Mouse (Mus musculus) bone marrow, adult 2 months (tissue): ENCODE results near the gene Dtl. TPM values are rescaled to one million over a fixed set of nuclear protein-coding genes. Genes with fewer than 3 reads are reported as not detected.
"Not testable (repeated sequence)": the region's sequence is repeated elsewhere in the genome, so short reads cannot be mapped to it uniquely, and the experiment has no call there.

Source experiments
- H3K27ac ChIP-seq: fragments of 200-500 bp; 2 replicates; pipeline ENCODE4 v1.5.1; 2012; ENCODE audit warnings: low read depth, mild to moderate bottlenecking, control low read depth, inconsistent platforms, low read length; ENCODE audit not compliant: control insufficient read depth, poor library complexity, insufficient read depth
- H3K4me1 ChIP-seq: fragments of 200-500 bp; 2 replicates; pipeline ENCODE4 v1.6.1; 2011; ENCODE audit warnings: low read length; ENCODE audit not compliant: control insufficient read depth, insufficient read depth
- H3K4me3 ChIP-seq: fragments of 200-500 bp; replicated peaks from 2 replicates; pipeline ENCODE3; 2011; ENCODE audit warnings: mild to moderate bottlenecking, low read depth, low read length, control low read depth; ENCODE audit not compliant: control insufficient read depth
- CTCF ChIP-seq: fragments of 200-500 bp; IDR thresholded peaks from 2 replicates; pipeline ENCODE4 v1.5.1; 2011; ENCODE audit warnings: low read length, control low read depth; ENCODE audit not compliant: control insufficient read depth, insufficient read depth
- POLR2A ChIP-seq: fragments of 200-500 bp; IDR thresholded peaks from 2 replicates; pipeline ENCODE4 v1.6.1; 2011; ENCODE audit warnings: low read depth, mild to moderate bottlenecking, control low read depth, low read length, borderline replicate concordance; ENCODE audit not compliant: control insufficient read depth
- WGBS: fragments of 180-500 bp; shearing (Covaris S2); methylation state at CpG from one replicate; pipeline ENCODE4 v1.1.7; 2018; 5-methylcytosine and 5-hydroxymethylcytosine counted together
- polyA plus RNA-seq: library from polyadenylated mRNA; stranded (reverse); fragments of >200 nt; gene quantifications from 2 replicates; pipeline ENCODE4 v1.2.4, GENCODE M21; 2011; ENCODE audit warnings: low replicate concordance; ENCODE audit not compliant: missing spikeins, insufficient read depth, insufficient read length

Dtl gene
- polyA plus RNA-seq, 1 experiment, result 23.5 TPM

DNA sequence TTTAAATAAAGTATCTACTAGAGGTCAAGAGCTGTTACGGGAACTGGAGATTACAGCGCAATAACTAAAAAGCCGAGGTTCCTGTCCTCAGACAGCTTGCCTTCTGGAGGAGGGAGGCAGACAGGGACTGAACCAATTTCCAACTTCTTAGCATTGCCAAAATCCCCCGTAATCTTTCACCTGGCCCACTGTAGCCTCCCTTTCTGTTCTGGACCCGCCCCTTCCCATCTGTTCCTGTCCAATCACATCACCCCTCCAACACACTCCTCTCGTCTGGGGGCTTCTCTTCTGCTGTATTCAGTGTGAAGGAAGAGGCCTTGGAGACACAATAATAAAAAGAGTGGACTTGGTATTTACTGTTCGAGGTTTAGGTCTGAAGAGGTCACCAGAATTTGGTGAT lies 55.1 kb downstream of the Dtl start:
- Histone ChIP-seq H3K4me3 (no peak overlapping the region), H3K4me1 (peaks cover 2% of the 10 kb centered on the region; the same call in 1 of the 2 replicates), H3K27ac (no peak overlapping the region)
- WGBS, result 63% methylated on average over 7 of the region's 7 CpGs
- TF ChIP-seq CTCF (no peak), POLR2A (no peak)

DNA sequence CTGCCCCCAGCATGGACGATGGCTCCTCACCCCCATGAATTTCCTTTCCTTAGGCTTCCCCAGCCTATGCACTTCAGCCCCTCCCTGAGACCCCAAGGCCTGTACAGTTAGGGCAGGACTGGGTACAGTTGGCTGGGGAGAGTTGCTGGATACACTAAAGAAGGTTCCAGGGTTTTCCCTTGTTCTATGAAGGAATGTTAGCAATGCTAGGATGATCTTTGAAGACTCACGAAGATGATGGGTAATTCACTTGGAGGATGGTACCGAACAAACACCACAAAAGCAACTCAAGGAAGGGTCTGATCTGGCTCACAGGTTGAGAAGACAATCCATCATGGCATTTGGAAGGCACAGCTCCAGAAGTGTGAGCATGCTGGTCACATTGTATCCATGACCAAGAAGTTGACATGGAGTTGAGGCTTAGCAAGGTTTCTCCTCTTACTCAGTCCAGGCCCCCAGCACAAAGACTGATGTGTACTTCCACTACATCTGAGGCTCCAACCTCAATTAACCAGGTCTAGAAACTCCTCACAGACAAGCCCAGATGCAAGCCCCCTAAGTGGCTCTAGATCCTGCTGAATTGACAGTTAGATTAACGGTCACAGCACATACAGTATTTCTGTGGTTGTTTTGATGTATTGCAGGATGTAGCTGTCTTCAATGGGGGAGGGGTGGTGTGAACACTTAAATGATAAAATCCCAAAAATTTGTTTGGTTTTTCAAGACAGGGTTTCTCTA lies 55.8 kb downstream of the Dtl start:
- Histone ChIP-seq H3K4me3 (no peak overlapping the region), H3K4me1 (peaks cover 2% of the 10 kb centered on the region; the same call in 1 of the 2 replicates), H3K27ac (no peak overlapping the region; the same call in 1 of the 2 replicates)
- WGBS, result 62% methylated on average over 4 of the region's 4 CpGs
- TF ChIP-seq POLR2A (no peak), CTCF (no peak)

DNA sequence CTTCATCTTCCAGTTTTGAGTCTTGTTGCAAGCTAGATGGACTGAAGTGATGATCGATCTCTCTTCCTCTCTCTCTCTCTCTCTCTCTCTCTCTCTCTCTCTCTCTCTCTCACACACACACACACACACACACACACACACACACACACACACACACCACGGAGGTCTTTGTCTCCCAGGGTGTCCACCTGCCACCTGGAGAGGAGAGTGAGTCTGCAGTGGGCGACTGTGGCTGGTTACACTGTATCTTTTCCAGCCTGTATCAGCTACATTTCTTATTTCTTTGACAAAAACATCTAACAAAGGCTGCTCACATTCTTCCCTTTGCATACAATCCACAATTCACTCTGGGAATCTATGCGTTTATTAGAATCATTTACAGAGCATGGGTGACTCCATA lies 56.4 kb downstream of the Dtl start:
- no peak overlapping the region for H3K4me3 ChIP-seq
- TF ChIP-seq CTCF (no peak), POLR2A (no peak)

DNA sequence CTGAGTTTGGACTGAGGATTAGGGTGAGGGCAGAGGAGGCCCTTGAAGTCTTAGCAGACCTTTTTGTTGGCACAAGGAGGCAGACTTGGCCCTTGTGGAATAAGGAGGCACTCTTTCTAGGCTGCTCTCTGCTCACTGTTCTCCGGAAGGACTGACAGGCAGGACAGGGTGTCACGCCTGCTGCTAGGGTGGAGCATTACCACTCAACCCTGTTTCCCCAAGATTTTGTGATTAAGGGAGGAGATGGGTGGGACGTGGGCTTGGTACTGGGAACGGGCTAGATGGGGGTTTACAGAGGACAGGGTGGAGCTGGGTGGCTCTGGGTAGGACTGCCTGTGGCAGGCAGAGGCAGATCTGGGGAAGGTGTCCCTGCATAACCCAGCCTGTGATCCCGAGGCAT lies 57.4 kb downstream of the Dtl start:
- no peak overlapping the region for H3K4me3 ChIP-seq
- TF ChIP-seq POLR2A (no peak), CTCF (no peak)
- peaks cover 2% of the 10 kb centered on the region; the same call in 1 of the 2 replicates for H3K4me1 ChIP-seq
- WGBS, result 50% methylated on average over 5 of the region's 5 CpGs
- H3K27ac ChIP-seq, result no peak overlapping the region

More for the DNA sequence above, 56.4 kb downstream of the Dtl start:
- no peak overlapping the region for H3K27ac ChIP-seq
- peaks cover 2% of the 10 kb centered on the region; the same call in 1 of the 2 replicates for H3K4me1 ChIP-seq
- WGBS, result 78% methylated on average over 4 of the region's 4 CpGs

DNA sequence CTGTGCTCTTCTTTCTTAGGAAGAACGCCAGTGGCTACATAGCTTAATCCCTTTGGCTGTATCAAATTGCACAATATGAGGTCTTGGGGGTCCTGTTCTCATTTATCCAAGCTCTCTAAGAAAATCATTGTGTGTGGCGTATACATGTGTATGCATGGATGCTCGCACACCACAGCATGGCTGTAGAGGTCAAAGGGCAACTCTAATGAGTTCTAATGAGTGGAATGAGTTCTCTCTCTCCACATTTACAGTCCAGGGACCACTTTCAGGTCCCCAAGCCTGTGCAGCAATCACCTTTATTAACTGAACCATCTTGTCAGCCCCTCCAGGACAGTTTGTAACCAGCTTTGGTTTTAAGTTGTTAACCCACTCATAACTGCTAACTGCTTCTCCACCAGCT lies 58.3 kb downstream of the Dtl start:
- Histone ChIP-seq H3K27ac (no peak overlapping the region), H3K4me3 (no peak overlapping the region), H3K4me1 (peaks cover 2% of the 10 kb centered on the region; the same call in 1 of the 2 replicates)
- TF ChIP-seq POLR2A (no peak), CTCF (no peak)
- 84% methylated on average over 3 of the region's 3 CpGs for WGBS

DNA sequence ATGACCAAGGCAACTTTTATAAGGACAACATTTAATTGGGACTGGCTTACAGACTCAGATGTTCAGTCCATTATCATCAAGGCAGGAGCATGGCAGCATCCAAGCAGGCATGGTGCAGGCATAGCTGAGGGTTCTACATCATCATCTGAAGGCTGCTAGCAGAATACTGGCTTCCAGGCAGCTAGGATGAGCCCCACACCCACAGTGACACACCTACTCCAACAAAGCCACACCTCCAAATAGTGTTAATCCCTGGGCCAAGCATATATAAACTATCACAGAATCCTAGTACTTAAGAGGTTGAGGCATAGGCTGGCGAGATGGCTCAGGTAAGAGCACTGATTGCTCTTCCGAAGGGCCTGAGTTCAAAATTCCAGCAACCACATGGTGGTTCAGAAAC lies 59.0 kb downstream of the Dtl start:
- not testable (repeated sequence) for H3K27ac ChIP-seq, H3K4me3 ChIP-seq, H3K4me1 ChIP-seq
- 82% methylated on average over 2 of the region's 2 CpGs for WGBS

DNA sequence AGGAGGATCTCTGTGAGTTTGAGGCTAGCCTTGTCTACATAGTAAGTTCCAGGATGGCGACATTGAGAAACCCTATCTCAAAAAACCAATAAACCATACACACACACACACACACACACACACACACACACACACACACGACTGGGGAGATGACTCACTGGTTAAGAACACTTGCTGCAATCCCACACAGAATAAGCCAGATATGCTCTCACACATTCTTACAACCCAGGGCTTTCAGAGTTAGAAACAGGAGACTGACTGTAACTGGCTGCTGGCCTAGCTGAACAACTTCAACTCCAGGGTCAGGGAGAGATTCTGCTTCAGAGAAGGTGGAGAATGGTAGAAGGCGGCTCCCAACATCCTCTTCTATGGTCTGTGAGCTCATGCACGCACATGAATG lies 62.1 kb downstream of the Dtl start:
- Histone ChIP-seq H3K4me3 (no peak overlapping the region), H3K4me1 (no peaks in the 10 kb centered on the region), H3K27ac (no peak overlapping the region)
- 81% methylated on average over 4 of the region's 4 CpGs for WGBS
- TF ChIP-seq CTCF (no peak), POLR2A (no peak)

DNA sequence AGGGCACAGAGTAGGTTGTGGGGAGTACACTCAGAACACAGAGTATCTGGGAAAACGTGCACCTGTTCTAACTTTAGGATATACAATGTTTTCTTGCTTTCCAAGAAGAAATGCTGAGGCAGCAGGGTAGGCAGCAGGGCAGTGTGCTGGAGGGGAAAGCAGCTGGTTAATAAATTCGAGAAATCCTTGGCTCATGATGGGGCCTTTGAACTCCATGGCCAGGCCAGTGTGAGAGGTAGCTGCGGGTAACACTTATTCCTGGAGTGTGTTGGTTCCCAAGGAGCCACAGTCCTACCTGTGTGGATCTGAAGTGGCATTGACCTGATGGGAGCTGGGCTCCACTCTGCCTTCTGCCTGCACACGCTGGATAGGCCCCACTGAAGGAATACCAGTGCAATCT lies 63.0 kb downstream of the Dtl start:
- WGBS, result 74% methylated on average over 4 of the region's 4 CpGs
- TF ChIP-seq CTCF (no peak), POLR2A (no peak)
- H3K4me1 ChIP-seq, result no peaks in the 10 kb centered on the region
- no peak overlapping the region for H3K4me3 ChIP-seq
- H3K27ac ChIP-seq, result no peak overlapping the region

DNA sequence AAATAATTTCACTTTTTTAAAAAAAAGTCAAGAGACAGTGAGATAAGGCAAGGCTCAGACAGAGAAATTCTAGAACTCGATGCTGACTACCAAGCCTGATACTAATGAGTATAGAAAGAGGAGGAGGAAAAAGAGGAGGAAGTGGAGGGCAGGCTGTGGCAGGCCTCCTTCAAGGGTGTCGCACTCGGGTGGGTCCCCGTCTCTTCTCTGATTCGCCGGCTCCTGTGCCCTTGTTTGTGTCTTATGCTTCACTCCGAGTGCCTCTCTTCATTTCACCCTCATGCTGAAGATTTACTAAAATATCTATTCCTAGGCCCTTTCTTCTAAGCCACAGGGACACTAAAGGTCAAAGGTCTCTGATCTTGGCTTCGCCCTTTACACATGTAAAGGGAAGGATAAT lies 63.8 kb downstream of the Dtl start:
- H3K27ac ChIP-seq, result no peak overlapping the region
- no peaks in the 10 kb centered on the region; the same call in 1 of the 2 replicates for H3K4me1 ChIP-seq
- TF ChIP-seq POLR2A, result no peak
- no peak for TF ChIP-seq CTCF
- no peak overlapping the region for H3K4me3 ChIP-seq
- 79% methylated on average over 8 of the region's 8 CpGs for WGBS
